Mouse (Mus musculus) liver, embryonic 11.5 days (tissue): Measurements from ENCODE around the gene Zfp60. TPM values are rescaled to one million over a fixed set of nuclear protein-coding genes. Genes with fewer than 3 reads are reported as not detected.

ENCODE experiments used
- ATAC-seq: fragments of 200-750 bp; cut with Nextera tagmentation; replicated peaks from 2 replicates; pipeline ENCODE4 v1.8.0; 2017; ENCODE audit warnings: moderate number of reproducible peaks, mild to moderate bottlenecking, moderate TSS enrichment, moderate library complexity; ENCODE audit not compliant: low FRiP score
- DNase-seq: peaks from one replicate; pipeline ENCODE4 v3.0.0-alpha.2; 2017; ENCODE audit warnings: low spot score
- H3K27ac ChIP-seq: fragments of 300-500 bp; sonication (generic); 2 replicates; pipeline ENCODE4 v1.5.1; 2014; ENCODE audit warnings: mild to moderate bottlenecking, low read depth, low read length, control low read depth
- H3K27me3 ChIP-seq: fragments of 300-500 bp; sonication (generic); replicated peaks from 2 replicates; pipeline ENCODE4 v1.6.1; 2014; ENCODE audit warnings: low read length, mixed read lengths; ENCODE audit not compliant: control insufficient read depth, insufficient read depth
- H3K36me3 ChIP-seq: fragments of 300-500 bp; sonication (generic); 2 replicates; pipeline ENCODE4 v1.6.1; 2014; ENCODE audit warnings: mild to moderate bottlenecking, low read length, moderate library complexity, mixed read lengths; ENCODE audit not compliant: control insufficient read depth, insufficient read depth
- H3K4me1 ChIP-seq: fragments of 300-500 bp; sonication (generic); replicated peaks from 2 replicates; pipeline ENCODE4 v1.6.1; 2014; ENCODE audit warnings: low read length, mixed read lengths; ENCODE audit not compliant: control insufficient read depth, insufficient read depth
- H3K4me2 ChIP-seq: fragments of 300-500 bp; sonication (generic); 2 replicates; pipeline ENCODE4 v1.6.1; 2014; ENCODE audit warnings: mild to moderate bottlenecking, control low read depth, moderate library complexity
- H3K4me3 ChIP-seq: fragments of 300-500 bp; sonication (generic); 2 replicates; pipeline ENCODE4 v1.5.1; 2014; ENCODE audit warnings: low read depth, low read length, control low read depth
- H3K9ac ChIP-seq: fragments of 300-500 bp; sonication (generic); 2 replicates; pipeline ENCODE4 v1.6.1; 2014; ENCODE audit warnings: low read depth, low read length, control low read depth
- H3K9me3 ChIP-seq: fragments of 300-500 bp; sonication (generic); 2 replicates; pipeline ENCODE4 v1.6.1; 2016; ENCODE audit warnings: low read length, inconsistent platforms, mixed read lengths; ENCODE audit not compliant: control insufficient read depth
- WGBS: fragments of 180-500 bp; shearing (Covaris S2); extraction: QIAGEN DNeasy Blood & Tissue Kit; methylation state at CpG from one replicate; pipeline ENCODE4 v1.1.7; 2014; 5-methylcytosine and 5-hydroxymethylcytosine counted together
- polyA plus RNA-seq: library from polyadenylated mRNA; unstranded; fragments of >200 nt; fragmentation: Nextera tagmentation; extraction: Ambion mirVana; gene quantifications from 2 replicates; pipeline ENCODE4 v1.2.1, GENCODE M21; 2014

Zfp60 gene
- polyA plus RNA-seq, 1 experiment from 2014 or later = 17.5 TPM

- no peak overlapping the region for H3K4me3 ChIP-seq
- H3K27me3 ChIP-seq = no peaks in the 10 kb centered on the region
- peaks cover 5% of the 10 kb centered on the region; the same call in 1 of the 2 replicates for H3K4me1 ChIP-seq
- no peak overlapping the region for H3K9ac ChIP-seq
- no peaks in the 10 kb centered on the region for H3K9me3 ChIP-seq
- DNase-seq = no peak
- no peaks in the 10 kb centered on the region for H3K36me3 ChIP-seq
- no peak for ATAC-seq
- H3K27ac ChIP-seq = no peak overlapping the region
- 78% methylated on average over 5 of the region's 5 CpGs for WGBS
- no peak overlapping the region for H3K4me2 ChIP-seq
These were observed 71.8 kb downstream of the Zfp60 start for GRCm38 (mm10) chr7:27802986-27803385.

Other genes starting within 250 kb of the Zfp60 start
- 23.0 and 24.3 TPM in 2 replicates for gene Sertad1, start 244.5 kb upstream of the Zfp60 start, polyA plus RNA-seq
- 0.80 and 0.84 TPM in 2 replicates for gene Prx, start 232.1 kb upstream of the Zfp60 start, polyA plus RNA-seq
- gene Hipk4, start 208.1 kb upstream of the Zfp60 start, polyA plus RNA-seq = 0.33 and 0.40 TPM in 2 replicates
- gene Pld3, start 178.2 kb upstream of the Zfp60 start, polyA plus RNA-seq = 39.3 and 44.4 TPM in 2 replicates
- 33.9 and 35.1 TPM in 2 replicates for gene 2310022A10Rik, start 178.2 kb upstream of the Zfp60 start, polyA plus RNA-seq
- 68.4 and 70.1 TPM in 2 replicates for gene Akt2, start 139.8 kb upstream of the Zfp60 start, polyA plus RNA-seq
- gene Ttc9b, start 77.5 kb upstream of the Zfp60 start, polyA plus RNA-seq = not detected in 2 replicates
- gene Map3k10, start 56.8 kb upstream of the Zfp60 start, polyA plus RNA-seq = 4.8 and 5.6 TPM in 2 replicates
- 1.6 and 3.0 TPM in 2 replicates for gene Zfp607b, start 42.0 kb upstream of the Zfp60 start, polyA plus RNA-seq
- gene Zfp626, start 75.8 kb downstream of the Zfp60 start, polyA plus RNA-seq = 1.6 and 2.3 TPM in 2 replicates
- gene Zfp59, start 107.2 kb downstream of the Zfp60 start, polyA plus RNA-seq = 4.6 and 5.7 TPM in 2 replicates
- 3.6 and 3.8 TPM in 2 replicates for gene Zfp607a, start 126.1 kb downstream of the Zfp60 start, polyA plus RNA-seq
- 3.5 and 4.4 TPM in 2 replicates for gene Zfp974, start 198.1 kb downstream of the Zfp60 start, polyA plus RNA-seq
- gene Zfp780b, start 247.8 kb downstream of the Zfp60 start, polyA plus RNA-seq = 14.1 and 15.4 TPM in 2 replicates